Mouse (Mus musculus): ENCODE results near the gene Ltc4s.

Gene Ltc4s

DNA sequence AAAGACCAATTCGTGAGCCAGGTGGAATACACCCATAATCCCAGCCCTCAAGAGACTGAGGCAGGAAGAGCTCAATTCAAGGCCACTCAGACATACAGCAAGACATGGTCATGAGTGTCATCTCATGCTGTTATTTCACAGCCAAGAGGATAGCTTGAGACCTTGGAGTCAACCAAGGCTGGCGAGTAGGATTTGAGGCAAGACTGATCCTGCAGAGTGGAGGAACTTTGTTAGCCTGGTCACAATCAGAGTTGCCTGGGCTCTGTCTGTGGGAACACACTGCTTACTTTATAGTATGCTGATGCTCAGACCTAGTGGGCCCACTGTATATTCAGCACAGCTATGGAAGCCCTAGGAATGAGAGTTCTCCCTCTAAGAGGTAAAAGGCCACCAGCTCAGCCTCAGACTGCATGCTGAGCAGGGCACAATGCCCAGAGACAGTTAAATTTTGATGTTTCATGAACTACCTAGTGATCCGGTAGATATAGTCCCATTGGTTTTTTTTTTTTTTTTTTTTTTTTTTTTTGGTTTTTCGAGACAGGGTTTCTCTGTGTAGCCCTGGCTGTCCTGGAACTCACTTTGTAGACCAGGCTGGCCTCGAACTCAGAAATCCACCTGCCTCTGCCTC, 40.1 kb downstream of the Ltc4s start:
- no peak for DNase-seq (ENCODE audit: low spot score)

GRCm38 (mm10) chr11:50197500-50197899, 40.9 kb downstream of the Ltc4s start:
- DNase-seq (ENCODE audit: low spot score) = no peak

- no peak for DNase-seq (ENCODE audit: low spot score)
These were observed 43.6 kb downstream of the Ltc4s start for GRCm38 (mm10) chr11:50194793-50195192.

- DNase-seq (ENCODE audit: low spot score) = no peak
These were observed 44.3 kb downstream of the Ltc4s start for GRCm38 (mm10) chr11:50194070-50194469.

- no peak for DNase-seq (ENCODE audit: low spot score)
These were observed 46.1 kb downstream of the Ltc4s start for GRCm38 (mm10) chr11:50192278-50192677.

GRCm38 (mm10) chr11:50190362-50190761, 48.1 kb downstream of the Ltc4s start:
- DNase-seq (ENCODE audit: low spot score) = no peak

DNA sequence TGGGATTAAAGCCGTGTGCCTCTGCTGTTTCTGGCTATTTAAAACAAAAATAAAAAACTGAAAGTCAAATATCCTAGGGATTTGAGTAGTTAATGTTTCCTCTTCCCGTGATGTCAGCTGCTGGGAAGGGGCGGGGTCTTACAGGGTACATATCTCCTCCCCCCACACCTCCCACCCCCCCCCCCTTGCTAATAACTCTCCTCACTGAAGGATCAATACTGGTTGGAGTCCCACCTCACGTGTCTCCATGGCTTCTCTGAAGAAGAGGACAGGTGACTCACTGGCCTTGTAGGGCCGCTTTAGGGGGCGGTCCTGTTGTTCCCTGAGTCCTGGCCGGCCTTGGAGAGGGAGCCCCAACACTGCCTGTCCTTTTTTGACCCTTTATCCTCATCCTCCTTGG, 49.7 kb downstream of the Ltc4s start:
- DNase-seq (ENCODE audit: low spot score) = no peak

Data from spleen, adult 12 weeks (tissue).